Mouse (Mus musculus): Measurements from ENCODE around the gene Ptdss2.

- TF ChIP-seq EP300 (IDR thresholded peaks at IDR 0.05; ENCODE audit: low read depth): no peak
- no peak for TF ChIP-seq CTCF (IDR thresholded peaks at IDR 0.05; ENCODE audit: low read depth)
Observed at GRCm38 (mm10) chr7:141192776-141193347, 70.7 kb downstream of the Ptdss2 start.
